Mouse (Mus musculus): ENCODE data around the gene Ccdc103.

Ccdc103 gene

DNA sequence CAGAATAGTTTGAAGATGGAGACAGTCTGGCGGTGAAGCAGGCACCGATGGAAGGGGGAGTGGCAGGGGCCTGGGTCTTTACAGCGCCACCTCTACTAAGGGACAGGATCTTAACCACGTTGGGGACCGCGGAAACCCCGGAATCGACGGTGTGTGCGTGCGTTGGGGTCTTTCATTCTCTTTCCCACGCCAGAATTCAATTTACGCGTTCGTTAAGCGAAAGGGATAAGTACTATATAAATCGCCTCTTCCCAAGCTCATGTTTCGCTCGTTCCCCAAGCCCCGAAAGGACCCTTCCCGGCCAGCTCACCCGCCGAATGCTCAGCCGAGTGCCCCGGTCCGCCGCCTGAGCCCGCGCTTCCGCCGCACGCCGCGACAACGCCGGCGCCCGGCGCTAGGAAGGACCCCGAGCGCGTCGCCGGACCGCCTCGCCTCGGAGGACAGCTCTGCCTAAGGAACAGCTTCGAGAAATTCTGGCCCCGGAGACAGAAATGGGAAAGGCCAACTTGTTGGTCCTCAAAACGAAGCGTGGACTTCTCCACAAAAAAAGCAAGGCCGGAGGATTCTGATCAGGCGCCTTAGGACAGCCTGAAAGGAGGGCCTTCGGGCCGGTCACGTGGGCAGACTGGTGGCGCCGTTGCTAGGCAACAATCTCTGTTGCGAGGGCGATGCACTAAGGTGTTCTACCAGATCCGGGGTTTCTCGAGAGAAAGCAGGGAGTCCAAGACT is at the start of gene Ccdc103, which contains the start of gene Eftud2:
Gene Ccdc103 (plus strand): TSS at position 620 of the 729 bp plus-strand sequence.
Gene Eftud2 (minus strand): TSS at position 401 of the 729 bp plus-strand sequence.
- in situ Hi-C loops (cut with MboI; ENCODE audit: low pct_unique_long_range_greater_than_20kb in 1 of 2, low sequenced_read_pairs in 2 of 2, unreplicated experiment in 1 of 2), result no loop called here

DNA sequence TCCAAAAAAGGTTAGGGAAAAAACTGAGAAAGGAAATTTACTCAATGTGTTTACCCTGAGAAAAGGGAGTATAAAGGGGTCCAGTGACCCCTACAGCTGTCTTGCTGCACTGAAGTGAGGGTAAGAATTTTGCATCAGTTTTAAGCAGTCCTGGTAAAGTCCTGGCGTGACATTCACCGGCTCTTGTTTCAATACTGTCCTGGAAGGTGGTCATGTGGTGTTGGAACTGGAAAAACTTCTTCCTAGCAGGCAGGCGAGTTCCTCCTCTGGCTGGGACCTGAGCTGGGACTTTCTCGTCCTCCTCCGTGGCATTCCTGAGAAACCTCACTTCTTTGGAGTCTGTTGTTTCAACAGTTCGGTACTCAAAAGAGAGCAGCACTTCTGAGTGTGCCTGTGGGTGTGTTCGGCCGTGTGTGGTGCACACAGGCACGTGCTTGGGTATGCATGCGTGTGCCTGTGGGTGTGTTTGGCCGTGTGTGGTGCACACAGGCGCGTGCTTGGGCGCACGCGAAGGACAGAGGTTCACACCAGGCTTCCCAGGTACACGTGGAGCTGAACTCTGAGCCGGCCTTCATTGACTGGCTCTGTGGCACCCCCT is 48.2 kb upstream of the Ccdc103 start:
- in situ Hi-C loops (cut with MboI; ENCODE audit: low pct_unique_long_range_greater_than_20kb in 1 of 2, low sequenced_read_pairs in 2 of 2, unreplicated experiment in 1 of 2), result no loop called here

- in situ Hi-C loops (cut with MboI; ENCODE audit: low pct_unique_long_range_greater_than_20kb in 1 of 2, low sequenced_read_pairs in 2 of 2, unreplicated experiment in 1 of 2), result no loop called here
Observed at GRCm38 (mm10) chr11:102834219-102834618, 46.8 kb upstream of the Ccdc103 start.

- in situ Hi-C loops (cut with MboI; ENCODE audit: low pct_unique_long_range_greater_than_20kb in 1 of 2, low sequenced_read_pairs in 2 of 2, unreplicated experiment in 1 of 2), result no loop called here
Observed at GRCm38 (mm10) chr11:102835549-102835948, 45.5 kb upstream of the Ccdc103 start, which contains the start of gene Higd1b. Higd1b (plus strand) TSS chr11:102835849.

GRCm38 (mm10) chr11:102836146-102836545 is 44.9 kb upstream of the Ccdc103 start:
- in situ Hi-C loops (cut with MboI; ENCODE audit: low pct_unique_long_range_greater_than_20kb in 1 of 2, low sequenced_read_pairs in 2 of 2, unreplicated experiment in 1 of 2), result no loop called here

DNA sequence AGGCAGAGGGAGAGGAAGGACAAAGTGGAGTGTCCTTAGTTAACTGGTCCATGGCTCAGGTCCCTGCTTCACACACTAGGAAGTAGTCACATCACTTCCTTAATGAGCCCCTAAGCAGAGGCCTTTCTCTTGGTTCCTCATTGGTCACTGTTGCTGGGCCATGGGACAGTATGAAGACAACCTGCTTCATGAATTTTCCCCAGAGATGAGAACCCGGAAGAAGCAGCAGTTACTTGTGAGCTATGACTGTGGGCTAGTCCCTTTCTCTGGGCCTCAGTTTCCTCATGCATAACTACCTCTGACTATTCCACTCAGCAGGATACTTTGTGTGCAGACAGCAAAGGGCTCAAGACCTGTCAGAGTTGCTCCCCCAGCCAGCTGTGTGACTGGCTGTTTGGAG is 43.6 kb upstream of the Ccdc103 start:
- in situ Hi-C loops (cut with MboI; ENCODE audit: low pct_unique_long_range_greater_than_20kb in 1 of 2, low sequenced_read_pairs in 2 of 2, unreplicated experiment in 1 of 2), result no loop called here

- in situ Hi-C loops (cut with MboI; ENCODE audit: low pct_unique_long_range_greater_than_20kb in 1 of 2, low sequenced_read_pairs in 2 of 2, unreplicated experiment in 1 of 2), result no loop called here
Observed at GRCm38 (mm10) chr11:102838126-102838525, 42.9 kb upstream of the Ccdc103 start.

- in situ Hi-C loops (cut with MboI; ENCODE audit: low pct_unique_long_range_greater_than_20kb in 1 of 2, low sequenced_read_pairs in 2 of 2, unreplicated experiment in 1 of 2), result no loop called here
Observed at GRCm38 (mm10) chr11:102838616-102839150, 42.3 kb upstream of the Ccdc103 start.

DNA sequence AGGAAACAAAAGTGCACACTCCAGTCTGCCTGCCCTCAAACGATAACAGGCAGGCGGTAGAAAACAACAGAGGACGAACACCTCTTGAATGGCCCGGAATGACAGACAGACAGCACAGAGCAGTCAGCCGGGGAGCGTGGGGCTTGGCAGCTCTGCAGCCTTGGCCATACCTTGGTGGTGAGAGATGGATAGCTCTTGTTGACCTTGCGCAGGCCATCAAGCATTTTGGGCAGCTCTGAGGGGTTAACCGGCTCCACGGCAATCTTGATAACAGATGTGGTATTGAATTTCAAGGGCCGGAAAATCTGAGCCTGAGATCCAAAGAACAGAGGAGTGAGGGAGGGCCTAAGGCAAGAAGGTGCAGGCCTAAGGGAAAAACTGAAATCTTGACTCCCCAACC is 35.1 kb upstream of the Ccdc103 start:
- in situ Hi-C loops (cut with MboI; ENCODE audit: low pct_unique_long_range_greater_than_20kb in 1 of 2, low sequenced_read_pairs in 2 of 2, unreplicated experiment in 1 of 2), result loop anchor here in 1 of 2 experiments (5.0 kb wide), 1 partner anchor 69 kb away; no protein-coding TSS in a partner anchor

DNA sequence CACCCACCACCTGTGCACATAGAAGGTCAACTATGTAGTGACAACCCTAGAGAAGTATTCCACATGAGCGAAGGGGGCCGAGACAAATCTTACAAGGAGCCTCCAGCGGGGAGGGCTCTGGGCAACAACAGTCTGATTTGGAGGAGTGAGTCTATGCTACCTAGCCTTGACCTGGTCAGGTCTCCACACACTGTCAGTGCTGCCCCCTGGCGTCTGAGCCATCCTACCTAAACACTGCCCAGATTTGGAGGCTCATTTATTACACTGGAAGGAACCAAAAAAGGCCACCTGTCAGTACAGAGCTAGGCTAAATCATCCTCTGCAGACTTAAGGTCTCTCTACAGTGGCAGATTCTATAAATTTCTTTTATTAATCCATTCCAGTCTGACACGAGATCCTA is 29.1 kb upstream of the Ccdc103 start:
- in situ Hi-C loops (cut with MboI; ENCODE audit: low pct_unique_long_range_greater_than_20kb in 1 of 2, low sequenced_read_pairs in 2 of 2, unreplicated experiment in 1 of 2), result loop anchor here in 1 of 2 experiments (5.0 kb wide), 1 partner anchor 75 kb away; no protein-coding TSS in a partner anchor

DNA sequence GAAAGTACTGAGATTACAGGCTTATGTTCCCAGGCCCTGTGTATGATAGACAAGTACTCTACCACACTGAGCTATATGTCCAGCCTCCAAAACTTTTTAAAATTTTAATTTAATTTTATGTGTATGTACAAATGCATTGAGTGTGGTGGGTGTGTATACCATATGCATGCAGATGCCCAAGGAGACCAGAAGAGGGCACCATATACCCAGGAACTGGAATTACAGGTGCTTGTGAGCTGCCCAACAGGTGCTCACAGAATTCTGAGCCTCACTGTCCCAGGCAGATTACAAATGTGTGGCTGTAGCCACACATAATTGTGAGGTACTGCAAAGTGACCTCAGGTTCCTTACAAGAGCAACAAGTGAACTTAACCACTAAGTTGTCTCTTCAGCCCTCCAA is 27.2 kb upstream of the Ccdc103 start:
- in situ Hi-C loops (cut with MboI; ENCODE audit: low pct_unique_long_range_greater_than_20kb in 1 of 2, low sequenced_read_pairs in 2 of 2, unreplicated experiment in 1 of 2), result loop anchor here in 1 of 2 experiments (5.0 kb wide), 1 partner anchor 76 kb away; no protein-coding TSS in a partner anchor

- in situ Hi-C loops (cut with MboI; ENCODE audit: low pct_unique_long_range_greater_than_20kb in 1 of 2, low sequenced_read_pairs in 2 of 2, unreplicated experiment in 1 of 2), result no loop called here
Observed at GRCm38 (mm10) chr11:102855941-102856340, 25.1 kb upstream of the Ccdc103 start.

DNA sequence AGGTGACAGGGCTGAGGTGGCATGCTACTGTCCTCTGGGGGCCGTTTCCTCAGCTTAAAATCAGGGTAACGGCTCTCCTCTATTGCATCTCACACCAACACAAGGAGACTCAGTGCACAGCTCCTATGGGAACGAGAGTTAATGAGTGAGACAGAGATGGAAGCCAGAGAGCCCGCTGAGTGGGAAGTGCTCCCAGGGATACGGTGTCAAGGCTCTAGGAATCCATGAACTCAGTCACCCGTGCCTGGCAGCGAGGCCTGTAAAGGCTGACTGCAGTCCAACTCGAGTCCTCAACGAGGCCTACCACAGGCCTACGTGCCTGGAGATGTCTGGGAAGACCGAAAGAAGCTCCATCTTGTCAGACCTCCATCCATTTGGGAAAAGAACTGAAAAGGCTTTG is 22.1 kb upstream of the Ccdc103 start:
- in situ Hi-C loops (cut with MboI; ENCODE audit: low pct_unique_long_range_greater_than_20kb in 1 of 2, low sequenced_read_pairs in 2 of 2, unreplicated experiment in 1 of 2), result no loop called here

- in situ Hi-C loops (cut with MboI; ENCODE audit: low pct_unique_long_range_greater_than_20kb in 1 of 2, low sequenced_read_pairs in 2 of 2, unreplicated experiment in 1 of 2), result no loop called here
Observed at GRCm38 (mm10) chr11:102859933-102860332, 21.1 kb upstream of the Ccdc103 start.

- in situ Hi-C loops (cut with MboI; ENCODE audit: low pct_unique_long_range_greater_than_20kb in 1 of 2, low sequenced_read_pairs in 2 of 2, unreplicated experiment in 1 of 2), result no loop called here
Observed at GRCm38 (mm10) chr11:102864272-102864671, 16.7 kb upstream of the Ccdc103 start.

GRCm38 (mm10) chr11:102874801-102875334 is 6.1 kb upstream of the Ccdc103 start:
- in situ Hi-C loops (cut with MboI; ENCODE audit: low pct_unique_long_range_greater_than_20kb in 1 of 2, low sequenced_read_pairs in 2 of 2, unreplicated experiment in 1 of 2), result no loop called here

GRCm38 (mm10) chr11:102879558-102879957 is 1.4 kb upstream of the Ccdc103 start:
- in situ Hi-C loops (cut with MboI; ENCODE audit: low pct_unique_long_range_greater_than_20kb in 1 of 2, low sequenced_read_pairs in 2 of 2, unreplicated experiment in 1 of 2), result no loop called here

- in situ Hi-C loops (cut with MboI; ENCODE audit: low pct_unique_long_range_greater_than_20kb in 1 of 2, low sequenced_read_pairs in 2 of 2, unreplicated experiment in 1 of 2), result no loop called here
Observed at GRCm38 (mm10) chr11:102881314-102882198, 552 bp downstream of the Ccdc103 start.
